Mouse (Mus musculus) midbrain, postnatal 0 days (tissue): Measurements from ENCODE around the gene Arhgap22. TPM values are rescaled to one million over a fixed set of nuclear protein-coding genes. Genes with fewer than 3 reads are reported as not detected.

ENCODE experiments used
- ATAC-seq: fragments of 200-750 bp; cut with Nextera tagmentation; 2 replicates; pipeline ENCODE4 v1.8.0; 2017; ENCODE audit warnings: moderate number of reproducible peaks, mild to moderate bottlenecking, moderate TSS enrichment, moderate library complexity; ENCODE audit not compliant: low FRiP score
- DNase-seq: peaks from one replicate; pipeline ENCODE4 v3.0.0-alpha.2; 2015; ENCODE audit warnings: low spot score
- H3K27ac ChIP-seq: fragments of 300-500 bp; sonication (generic); 2 replicates; pipeline ENCODE4 v1.5.1; 2014; ENCODE audit warnings: low read depth, mild to moderate bottlenecking, low read length, mixed read lengths
- H3K27me3 ChIP-seq: fragments of 300-500 bp; sonication (generic); 2 replicates; pipeline ENCODE4 v1.6.1; 2014; ENCODE audit warnings: low read length, control low read depth, mixed read lengths; ENCODE audit not compliant: insufficient read depth
- H3K36me3 ChIP-seq: fragments of 300-500 bp; sonication (generic); 2 replicates; pipeline ENCODE4 v1.6.1; 2014; ENCODE audit warnings: low read length, control low read depth, mixed read lengths; ENCODE audit not compliant: insufficient read depth
- H3K4me1 ChIP-seq: fragments of 300-500 bp; sonication (generic); 2 replicates; pipeline ENCODE4 v1.6.1; 2014; ENCODE audit warnings: mild to moderate bottlenecking, control low read depth, antibody characterized with exemption, low read length, mixed read lengths; ENCODE audit not compliant: insufficient read depth
- H3K4me2 ChIP-seq: fragments of 300-500 bp; sonication (generic); 2 replicates; pipeline ENCODE4 v1.6.1; 2014; ENCODE audit warnings: low read depth, mild to moderate bottlenecking, low read length, mixed read lengths; ENCODE audit not compliant: poor library complexity, severe bottlenecking
- H3K4me3 ChIP-seq: fragments of 300-500 bp; sonication (generic); 2 replicates; pipeline ENCODE4 v1.5.1; 2014; ENCODE audit warnings: low read depth, mild to moderate bottlenecking, low read length, moderate library complexity
- H3K9ac ChIP-seq: fragments of 300-500 bp; sonication (generic); replicated peaks from 2 replicates; pipeline ENCODE4 v1.6.1; 2014; ENCODE audit warnings: mild to moderate bottlenecking, low read length, moderate library complexity, mixed read lengths; ENCODE audit not compliant: poor library complexity, severe bottlenecking
- H3K9me3 ChIP-seq: fragments of 300-500 bp; sonication (generic); 2 replicates; pipeline ENCODE4 v1.6.1; 2016; ENCODE audit warnings: low read length, control low read depth
- CTCF ChIP-seq: IDR thresholded peaks from 2 replicates; pipeline ENCODE4 v1.5.1; 2016; ENCODE audit warnings: antibody characterized with exemption, mild to moderate bottlenecking
- WGBS: fragments of 180-500 bp; shearing (Covaris S2); extraction: QIAGEN DNeasy Blood & Tissue Kit; methylation state at CpG from one replicate; pipeline ENCODE4 v1.1.7; 2014; 5-methylcytosine and 5-hydroxymethylcytosine counted together
- polyA plus RNA-seq: library from polyadenylated mRNA; unstranded; fragments of >200 nt; fragmentation: Nextera tagmentation; extraction: Ambion mirVana; gene quantifications from 2 replicates; pipeline ENCODE4 v1.2.1, GENCODE M21; 2015
- total RNA-seq: library from RNA; depleted of rRNA; stranded (reverse); fragments of >200 nt; gene quantifications from 2 replicates; pipeline ENCODE4 v1.2.3, GENCODE M21; 2014; rRNA removed

Arhgap22 gene
- total and polyA plus RNA-seq, 2 experiments from 2014 or later = 3.4 to 4.2 TPM

GRCm38 (mm10) chr14:33398065-33398860 is 184.4 kb downstream of the Arhgap22 start:
- Histone ChIP-seq H3K4me3 (no peak overlapping the region), H3K4me2 (no peak overlapping the region), H3K27ac (no peak overlapping the region), H3K4me1 (no peaks in the 10 kb centered on the region), H3K9me3 (no peaks in the 10 kb centered on the region), H3K36me3 (peaks cover 4% of the 10 kb centered on the region; the same call in 1 of the 2 replicates), H3K27me3 (no peaks in the 10 kb centered on the region), H3K9ac (no peak overlapping the region)
- WGBS = 88% methylated on average over 5 of the region's 5 CpGs
- ATAC-seq = no peak
- no peak for DNase-seq
- TF ChIP-seq CTCF = no peak

GRCm38 (mm10) chr14:33400019-33400418 is 186.2 kb downstream of the Arhgap22 start:
- Histone ChIP-seq H3K4me2 (no peak overlapping the region), H3K4me3 (no peak overlapping the region), H3K27me3 (no peaks in the 10 kb centered on the region), H3K4me1 (no peaks in the 10 kb centered on the region), H3K9ac (no peak overlapping the region), H3K27ac (no peak overlapping the region), H3K9me3 (no peaks in the 10 kb centered on the region), H3K36me3 (peaks cover 7% of the 10 kb centered on the region; the same call in 1 of the 2 replicates)
- no peak for ATAC-seq
- DNase-seq = no peak
- WGBS = 66% methylated on average over 3 of the region's 3 CpGs
- TF ChIP-seq CTCF = no peak

- TF ChIP-seq CTCF = peak; percentile 44
- peaks cover 7% of the 10 kb centered on the region; the same call in 1 of the 2 replicates for H3K36me3 ChIP-seq
- H3K27me3 ChIP-seq = no peaks in the 10 kb centered on the region
- H3K9ac ChIP-seq = no peak overlapping the region
- DNase-seq (no peak), ATAC-seq (no peak)
- H3K4me2 ChIP-seq = no peak overlapping the region
- 98% methylated on average over 1 of the region's 1 CpGs for WGBS
- no peaks in the 10 kb centered on the region for H3K9me3 ChIP-seq
- no peak overlapping the region for H3K4me3 ChIP-seq
- H3K27ac ChIP-seq = no peak overlapping the region
- no peaks in the 10 kb centered on the region for H3K4me1 ChIP-seq
Observed at GRCm38 (mm10) chr14:33402331-33402730, 188.5 kb downstream of the Arhgap22 start.

- 79% methylated on average over 1 of the region's 1 CpGs for WGBS
- Histone ChIP-seq H3K4me1 (no peaks in the 10 kb centered on the region), H3K4me2 (no peak overlapping the region), H3K9me3 (no peaks in the 10 kb centered on the region), H3K27me3 (no peaks in the 10 kb centered on the region), H3K9ac (no peak overlapping the region), H3K27ac (no peak overlapping the region), H3K36me3 (no peaks in the 10 kb centered on the region), H3K4me3 (no peak overlapping the region)
- ATAC-seq (no peak), DNase-seq (no peak)
- no peak for TF ChIP-seq CTCF
Observed at GRCm38 (mm10) chr14:33415746-33416145, 201.9 kb downstream of the Arhgap22 start.

- DNase-seq = no peak
- no peaks in the 10 kb centered on the region for H3K36me3 ChIP-seq
- no peaks in the 10 kb centered on the region for H3K4me1 ChIP-seq
- H3K9me3 ChIP-seq = no peaks in the 10 kb centered on the region
- WGBS = 98% methylated on average over 3 of the region's 3 CpGs
- no peak for TF ChIP-seq CTCF
- no peak for ATAC-seq
- no peaks in the 10 kb centered on the region for H3K27me3 ChIP-seq
- no peak overlapping the region for H3K4me2 ChIP-seq
- no peak overlapping the region for H3K27ac ChIP-seq
- H3K9ac ChIP-seq = no peak overlapping the region
- H3K4me3 ChIP-seq = no peak overlapping the region
Observed at GRCm38 (mm10) chr14:33418311-33418909, 204.6 kb downstream of the Arhgap22 start.

Other genes with a start within 250 kb of the Arhgap22 start
- gene Lrrc18, start 222.6 kb upstream of the Arhgap22 start, total RNA-seq = 2.0 and 2.2 TPM in 2 replicates
- gene Lrrc18, start 222.6 kb upstream of the Arhgap22 start, polyA plus RNA-seq = 0.63 and 0.70 TPM in 2 replicates
- 1.4 and 7.8 TPM in 2 replicates for gene Wdfy4, start 28.5 kb upstream of the Arhgap22 start, total RNA-seq
- 0.02 and 0.06 TPM in 2 replicates for gene Wdfy4, start 28.5 kb upstream of the Arhgap22 start, polyA plus RNA-seq
- 102 and 106 TPM in 2 replicates for gene Mapk8, start 233.1 kb downstream of the Arhgap22 start, total RNA-seq
- 24.7 and 32.6 TPM in 2 replicates for gene Mapk8, start 233.1 kb downstream of the Arhgap22 start, polyA plus RNA-seq